Mouse (Mus musculus) spleen, adult 2 months (tissue): ENCODE measurements around the gene Olfr1279. TPM values are rescaled to one million over a fixed set of nuclear protein-coding genes. Genes with fewer than 3 reads are reported as not detected.

Source experiments
- DNase-seq, 2 experiments: peaks; one replicate each; pipeline versions ENCODE4 v3.0.0 to v3.0.0-alpha.2; 2012 to 2021; ENCODE audit warnings: low spot score in 2 of 2, low read depth in 1 of 2
- H3K27ac ChIP-seq: fragments of 200-500 bp; 2 replicates; pipeline ENCODE4 v1.5.1; 2012; ENCODE audit warnings: low read length, inconsistent platforms; ENCODE audit not compliant: insufficient read depth
- H3K27me3 ChIP-seq: fragments of 200-500 bp; 2 replicates; pipeline ENCODE4 v1.6.1; 2012; ENCODE audit warnings: mild to moderate bottlenecking, moderate library complexity, low read length, inconsistent platforms; ENCODE audit not compliant: control insufficient read depth, insufficient read depth
- H3K36me3 ChIP-seq: fragments of 200-500 bp; 2 replicates; pipeline ENCODE4 v1.6.1; 2012; ENCODE audit warnings: mild to moderate bottlenecking, low read length, inconsistent platforms; ENCODE audit not compliant: control insufficient read depth, insufficient read depth
- H3K4me1 ChIP-seq: fragments of 200-500 bp; 2 replicates; pipeline ENCODE4 v1.6.1; 2011; ENCODE audit warnings: inconsistent platforms; ENCODE audit not compliant: control insufficient read depth, insufficient read depth, insufficient read length
- H3K4me3 ChIP-seq: fragments of 200-500 bp; 2 replicates; pipeline ENCODE4 v1.5.1; 2011; ENCODE audit warnings: mild to moderate bottlenecking, inconsistent platforms; ENCODE audit not compliant: insufficient read depth, insufficient read length; ENCODE audit errors: extremely low read depth
- CTCF ChIP-seq: fragments of 200-500 bp; IDR thresholded peaks from 2 replicates; pipeline ENCODE4 v1.5.1; 2011; ENCODE audit warnings: mild to moderate bottlenecking, inconsistent platforms; ENCODE audit not compliant: insufficient read depth, insufficient read length, insufficient replicate concordance; ENCODE audit errors: extremely low read depth
- POLR2A ChIP-seq: fragments of 200-500 bp; IDR thresholded peaks from 2 replicates; pipeline ENCODE4 v1.6.1; 2011; ENCODE audit warnings: low read depth, low read length, inconsistent platforms
- WGBS: fragments of 180-500 bp; shearing (Covaris S2); methylation state at CpG from one replicate; pipeline ENCODE4 v1.1.7; 2018; 5-methylcytosine and 5-hydroxymethylcytosine counted together
- polyA plus RNA-seq: library from polyadenylated mRNA; depleted of rRNA; stranded (reverse); fragments of >200 nt; gene quantifications from 2 replicates; pipeline ENCODE4 v1.2.3, GENCODE M21; 2012; rRNA removed

Gene Olfr1279
- polyA plus RNA-seq, 1 experiment: not detected

- Histone ChIP-seq H3K27ac (no peak within 1 kb of the TSS), H3K4me3 (no peak within 1 kb of the TSS), H3K27me3 (no peaks in the 10 kb centered on the region), H3K36me3 (no peaks in the 10 kb centered on the region), H3K4me1 (no peaks in the 10 kb centered on the region)
- WGBS: 72% methylated on average over 2 of the region's 2 CpGs
- no peak for DNase-seq
- TF ChIP-seq CTCF (no peak), POLR2A (no peak)
Measured at GRCm38 (mm10) chr2:111335976-111336375, 35.5 kb downstream of the Olfr1279 start, which contains the start of gene Olfr1282. TSS of gene Olfr1282 (minus strand) at chr2:111336076.

Other genes starting within 250 kb of the Olfr1279 start
- gene Gm13941, start 194.7 kb upstream of the Olfr1279 start, polyA plus RNA-seq: not detected in 2 replicates
- not detected in 2 replicates for gene Gm15130, start 147.7 kb upstream of the Olfr1279 start, polyA plus RNA-seq
- not detected in 2 replicates for gene 4930430A15Rik, start 71.0 kb upstream of the Olfr1279 start, polyA plus RNA-seq
- gene Olfr1275, start 65.3 kb upstream of the Olfr1279 start, polyA plus RNA-seq: not detected in 2 replicates
- gene Olfr1276, start 46.1 kb upstream of the Olfr1279 start, polyA plus RNA-seq: not detected in 2 replicates
- not detected in 2 replicates for gene Olfr1277, start 26.5 kb upstream of the Olfr1279 start, polyA plus RNA-seq
- gene Olfr1278, start 10.5 kb upstream of the Olfr1279 start, polyA plus RNA-seq: not detected in 2 replicates
- not detected in 2 replicates for gene Olfr1280, start 13.4 kb downstream of the Olfr1279 start, polyA plus RNA-seq
- gene Olfr1281, start 25.9 kb downstream of the Olfr1279 start, polyA plus RNA-seq: not detected in 2 replicates
- not detected in 2 replicates for gene Olfr1282, start 35.4 kb downstream of the Olfr1279 start, polyA plus RNA-seq
- not detected in 2 replicates for gene Olfr1283, start 66.2 kb downstream of the Olfr1279 start, polyA plus RNA-seq
- not detected in 2 replicates for gene Olfr1284, start 74.9 kb downstream of the Olfr1279 start, polyA plus RNA-seq
- gene Olfr1286, start 122.5 kb downstream of the Olfr1279 start, polyA plus RNA-seq: not detected in 2 replicates
- not detected in 2 replicates for gene Olfr1287, start 148.5 kb downstream of the Olfr1279 start, polyA plus RNA-seq
- not detected in 2 replicates for gene Olfr1288, start 173.5 kb downstream of the Olfr1279 start, polyA plus RNA-seq
- gene Olfr1289, start 180.2 kb downstream of the Olfr1279 start, polyA plus RNA-seq: not detected in 2 replicates
- gene Olfr1290, start 193.2 kb downstream of the Olfr1279 start, polyA plus RNA-seq: not detected in 2 replicates
- not detected in 2 replicates for gene Olfr1291-ps1, start 196.5 kb downstream of the Olfr1279 start, polyA plus RNA-seq
- not detected in 2 replicates for gene Olfr1293-ps, start 224.6 kb downstream of the Olfr1279 start, polyA plus RNA-seq
- not detected in 2 replicates for gene Olfr1294, start 239.7 kb downstream of the Olfr1279 start, polyA plus RNA-seq